Mouse (Mus musculus): Measurements from ENCODE around the gene Vps41.

The Vps41 gene

GRCm38 (mm10) chr13:18717185-18717584 is at the start of gene Vps41:
Vps41 (plus strand) TSS chr13:18717286.
- peak; percentile 39 to 54 for DNase-seq (ENCODE audit: low read depth in 1 of 2, low spot score in 2 of 2)

DNA sequence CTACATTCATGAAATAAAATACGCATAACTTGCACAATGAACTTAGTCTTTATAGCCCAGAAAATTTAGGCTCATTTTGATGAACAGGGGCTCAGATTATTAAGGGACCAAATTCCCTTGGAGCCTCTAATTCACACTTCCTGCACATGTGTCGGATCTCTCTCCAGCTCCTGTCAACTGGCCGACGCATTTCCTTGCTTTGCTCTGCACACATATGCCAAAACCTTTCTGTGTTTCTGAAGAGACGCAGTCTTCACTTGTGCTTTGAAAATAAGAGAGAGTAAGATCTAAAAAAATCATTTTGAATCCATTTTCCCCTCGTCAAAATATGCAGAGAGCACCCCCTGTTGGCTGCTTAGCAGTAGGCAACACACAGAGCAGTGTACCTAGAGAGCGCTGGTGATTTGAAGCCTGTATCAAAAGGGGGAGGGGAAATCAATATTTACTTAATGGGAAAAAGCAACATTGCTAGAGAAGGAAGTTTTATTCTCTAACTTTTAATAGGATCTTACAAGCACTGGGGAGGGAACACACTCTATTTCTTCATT is 18.5 kb upstream of the Vps41 start:
- no peak for DNase-seq (ENCODE audit: low read depth in 1 of 2, low spot score in 2 of 2)

DNA sequence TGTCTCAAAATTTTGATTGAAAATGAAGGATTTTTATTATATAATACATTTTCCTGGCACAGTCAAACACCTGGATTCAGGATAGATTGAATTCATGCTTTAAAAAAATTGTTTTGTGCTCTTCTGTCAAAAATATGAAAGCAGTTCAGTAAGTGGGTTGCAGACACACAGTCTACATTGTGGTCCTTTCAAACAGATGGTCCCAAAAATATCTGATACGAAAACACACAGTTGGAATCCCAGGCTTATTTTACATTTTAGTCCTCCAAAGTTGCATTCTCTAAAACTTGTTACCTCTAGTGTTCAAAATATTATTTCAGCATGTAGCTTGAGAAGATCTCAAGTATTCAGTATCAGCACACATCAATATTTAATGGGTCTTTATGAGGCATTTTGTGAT is 5.4 kb upstream of the Vps41 start:
- no peak for DNase-seq (ENCODE audit: low read depth in 1 of 2, low spot score in 2 of 2)

DNA sequence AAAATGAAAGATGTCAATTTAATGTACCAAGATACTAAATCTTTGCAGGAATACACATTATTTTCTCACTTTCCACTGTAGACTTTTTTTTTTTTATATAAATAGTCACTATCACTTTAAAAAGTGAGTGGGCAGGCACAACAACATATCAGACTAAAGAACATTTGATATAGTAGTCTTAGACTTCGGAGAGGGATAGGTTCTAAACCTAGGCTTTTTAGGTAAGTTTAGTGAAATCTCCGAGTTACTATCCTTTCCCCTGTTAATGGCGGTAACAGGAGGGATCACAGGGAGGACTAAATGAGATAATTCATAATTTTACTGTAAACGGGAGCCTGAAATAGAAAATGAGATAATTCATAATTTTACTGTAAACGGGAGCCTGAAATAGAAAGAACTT is 379 bp upstream of the Vps41 start:
- DNase-seq (ENCODE audit: low read depth in 1 of 2, low spot score in 2 of 2), result no peak

DNA sequence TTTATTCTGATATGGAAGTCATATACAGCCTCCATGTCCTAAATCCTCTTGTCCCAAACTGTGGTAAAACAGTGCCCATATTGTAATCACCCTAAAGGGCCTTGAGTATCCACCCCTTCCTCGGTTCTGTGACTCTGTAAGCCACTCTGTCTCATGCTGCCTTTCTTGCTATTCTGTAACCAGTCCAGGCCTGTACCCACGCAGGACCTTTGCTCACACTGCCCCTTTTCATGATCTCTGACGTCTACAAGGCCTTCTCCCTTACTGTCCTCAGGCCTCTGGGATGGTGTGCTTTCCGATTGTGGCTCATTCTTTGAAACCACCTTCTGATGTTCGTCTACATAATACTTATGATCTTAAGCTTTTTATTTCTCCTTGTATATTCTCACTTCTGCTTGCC is 1.4 kb downstream of the Vps41 start:
- DNase-seq (ENCODE audit: low read depth in 1 of 2, low spot score in 2 of 2), result no peak

- no peak for DNase-seq (ENCODE audit: low read depth in 1 of 2, low spot score in 2 of 2)
Observed at GRCm38 (mm10) chr13:18730666-18731065, 13.6 kb downstream of the Vps41 start.

DNA sequence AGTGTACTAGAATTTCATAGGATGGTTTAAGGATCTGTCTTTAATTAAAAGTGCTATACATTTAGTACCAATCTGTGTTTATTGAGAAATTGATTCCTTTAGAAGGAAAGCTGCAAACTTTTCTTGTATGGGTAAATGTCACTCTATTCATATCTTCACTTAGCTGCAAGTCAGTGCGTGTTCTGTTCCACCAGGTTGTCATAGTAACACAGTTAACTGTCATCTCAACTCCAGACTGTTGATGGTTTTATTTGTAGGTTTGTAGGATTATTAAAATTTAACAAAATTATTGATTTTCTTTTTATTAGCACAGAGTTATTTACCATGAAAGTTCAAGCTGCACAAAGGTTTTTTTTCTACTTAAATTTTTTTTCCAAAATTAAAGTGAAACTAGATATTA is 19.5 kb downstream of the Vps41 start:
- DNase-seq (ENCODE audit: low read depth in 1 of 2, low spot score in 2 of 2), result no peak

DNA sequence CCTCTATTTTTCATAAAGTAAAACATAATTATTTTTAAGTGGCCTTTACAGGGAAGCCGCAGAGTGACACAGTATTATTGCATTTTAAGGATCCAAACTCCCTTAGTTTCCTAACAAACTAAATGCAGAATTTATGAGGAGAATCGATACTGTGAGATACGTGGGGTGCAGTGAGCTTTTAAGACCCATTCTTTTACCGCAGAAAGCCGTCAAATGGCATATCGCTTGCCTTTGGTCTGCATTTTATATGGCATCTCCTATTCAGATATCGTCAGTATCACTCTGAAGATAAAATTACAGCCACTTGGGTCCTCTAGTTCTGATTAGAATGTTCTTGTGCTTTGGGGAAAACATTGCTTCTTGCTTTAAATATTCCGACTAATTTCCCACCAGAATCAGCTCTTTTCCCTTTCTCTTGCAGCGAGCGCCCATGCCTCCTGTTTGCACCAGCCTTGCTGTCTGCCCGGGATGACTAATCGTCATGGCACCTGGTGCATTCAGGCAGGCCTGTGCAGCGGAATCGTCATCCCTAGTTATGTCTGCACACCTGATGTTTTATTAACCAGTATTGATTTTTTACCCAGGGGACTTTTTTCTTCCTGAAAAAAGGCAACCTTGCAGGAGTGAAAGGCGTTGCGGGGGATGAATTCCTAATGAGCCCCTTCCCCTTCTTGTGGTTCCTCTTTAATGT is 26.6 kb downstream of the Vps41 start:
- DNase-seq (ENCODE audit: low read depth in 1 of 2, low spot score in 2 of 2), result no peak

- DNase-seq (ENCODE audit: low read depth in 1 of 2, low spot score in 2 of 2), result no peak
Observed at GRCm38 (mm10) chr13:18744266-18744652, 27.2 kb downstream of the Vps41 start.

- no peak for DNase-seq (ENCODE audit: low read depth in 1 of 2, low spot score in 2 of 2)
Observed at GRCm38 (mm10) chr13:18757958-18758357, 40.9 kb downstream of the Vps41 start.

DNA sequence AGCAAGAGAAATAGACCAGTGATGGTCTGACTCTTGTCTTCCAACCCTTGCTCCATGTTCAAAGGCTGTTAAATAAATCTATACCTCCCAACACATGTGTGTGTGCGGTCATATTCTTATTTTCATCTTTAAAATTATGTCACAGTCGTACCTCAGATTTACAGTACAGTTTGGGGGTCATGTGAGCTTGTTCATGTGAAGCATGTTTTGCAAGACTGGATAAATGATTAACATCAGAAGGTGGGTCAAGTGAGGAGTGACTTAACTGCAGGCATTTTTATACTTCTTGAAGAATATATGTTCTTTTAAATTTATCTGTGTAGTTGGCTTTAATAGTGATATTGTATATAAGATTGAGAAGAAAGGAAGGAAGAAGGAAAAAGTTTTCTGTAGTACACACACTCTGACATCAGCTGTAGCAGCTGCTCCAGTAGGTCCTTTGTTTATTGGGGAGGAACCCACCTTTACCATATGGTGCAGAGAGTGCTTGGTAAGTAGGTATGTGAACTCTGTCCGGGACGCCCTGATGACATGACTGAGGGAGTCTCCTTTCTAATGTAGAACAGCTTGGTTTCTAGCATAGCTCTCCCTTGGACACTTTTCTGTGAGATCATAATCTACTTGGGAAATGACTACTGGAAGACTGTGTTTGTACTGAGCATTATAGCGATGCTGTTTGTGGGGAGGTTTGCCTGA is 42.4 kb downstream of the Vps41 start:
- DNase-seq (ENCODE audit: low read depth in 1 of 2, low spot score in 2 of 2), result no peak

- DNase-seq (ENCODE audit: low read depth in 1 of 2, low spot score in 2 of 2), result no peak
Observed at GRCm38 (mm10) chr13:18761452-18761851, 44.4 kb downstream of the Vps41 start.

DNA sequence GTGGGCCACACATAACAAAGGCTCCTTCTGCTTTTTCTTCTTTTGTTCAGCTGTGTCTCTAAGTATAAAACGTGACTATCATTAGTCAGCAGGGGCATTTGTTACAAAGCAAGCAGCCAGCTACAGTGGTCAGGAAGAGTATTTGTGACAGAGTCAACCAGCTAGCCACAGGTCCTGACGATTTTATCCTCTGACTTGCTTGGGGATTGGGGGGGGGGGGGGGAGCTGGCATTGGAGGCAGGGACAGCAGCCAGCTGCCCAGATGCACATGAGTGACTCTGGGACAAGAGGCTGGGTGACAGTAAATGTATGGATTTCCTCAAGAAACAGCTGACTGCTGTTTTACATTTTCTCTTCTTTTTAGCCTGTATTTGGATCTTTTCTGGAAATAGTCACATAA is 50.8 kb downstream of the Vps41 start:
- DNase-seq (ENCODE audit: low read depth in 1 of 2, low spot score in 2 of 2), result no peak

DNA sequence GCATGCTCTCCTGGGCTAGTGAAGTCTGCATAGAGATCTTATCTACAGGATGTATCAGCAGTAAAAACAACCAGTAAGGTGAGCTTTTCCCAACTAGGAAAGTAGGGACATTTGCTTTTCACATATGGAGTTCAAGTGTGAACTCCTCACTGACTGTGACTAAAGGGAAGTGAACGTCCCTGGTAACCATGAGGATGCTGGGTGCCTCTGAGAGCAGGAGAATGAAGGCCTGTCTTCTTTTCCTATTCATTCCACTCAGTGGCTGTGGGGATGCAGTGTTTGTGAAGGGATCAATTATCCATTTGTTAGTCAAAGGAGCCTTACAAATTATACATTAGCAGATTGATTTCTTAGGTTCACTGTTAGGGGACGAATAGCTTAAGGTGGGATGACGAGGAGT is 51.4 kb downstream of the Vps41 start:
- DNase-seq (ENCODE audit: low read depth in 1 of 2, low spot score in 2 of 2), result no peak

DNA sequence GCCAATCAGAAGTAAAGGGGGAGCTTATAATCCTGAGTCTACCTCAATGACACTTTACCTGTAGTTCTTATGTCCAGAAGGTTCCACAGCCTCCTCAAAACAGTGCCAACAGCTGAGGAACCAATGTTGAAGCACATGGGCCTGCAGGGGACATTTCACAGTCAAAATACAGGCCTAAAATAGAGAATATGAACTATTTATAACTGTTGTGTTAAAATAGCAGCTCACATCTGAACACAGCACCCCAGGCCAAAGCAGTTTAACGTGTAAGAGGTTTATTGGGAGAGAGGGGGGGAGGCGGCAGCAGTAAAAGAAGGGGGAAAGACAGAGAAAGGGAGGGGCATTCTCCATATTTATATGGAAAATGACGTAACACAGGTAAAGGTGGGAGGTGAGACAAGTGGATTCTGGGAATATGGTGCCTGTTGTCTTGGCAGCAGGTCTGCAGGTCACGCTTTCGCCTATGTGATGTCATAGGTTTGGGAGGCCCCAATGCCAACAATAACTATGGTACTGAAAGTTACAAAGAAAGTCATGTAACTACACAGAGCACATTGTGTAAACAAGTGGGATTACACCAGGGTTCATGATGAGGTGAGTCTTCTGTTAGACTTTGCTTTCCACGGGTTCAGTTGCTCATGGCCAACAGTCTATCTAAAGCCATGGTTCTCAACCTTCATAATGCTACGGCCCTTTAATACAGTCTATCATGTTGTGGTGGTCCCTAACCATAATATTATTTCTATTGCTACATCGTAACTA is 56.5 kb downstream of the Vps41 start:
- DNase-seq (ENCODE audit: low read depth in 1 of 2, low spot score in 2 of 2), result no peak

DNA sequence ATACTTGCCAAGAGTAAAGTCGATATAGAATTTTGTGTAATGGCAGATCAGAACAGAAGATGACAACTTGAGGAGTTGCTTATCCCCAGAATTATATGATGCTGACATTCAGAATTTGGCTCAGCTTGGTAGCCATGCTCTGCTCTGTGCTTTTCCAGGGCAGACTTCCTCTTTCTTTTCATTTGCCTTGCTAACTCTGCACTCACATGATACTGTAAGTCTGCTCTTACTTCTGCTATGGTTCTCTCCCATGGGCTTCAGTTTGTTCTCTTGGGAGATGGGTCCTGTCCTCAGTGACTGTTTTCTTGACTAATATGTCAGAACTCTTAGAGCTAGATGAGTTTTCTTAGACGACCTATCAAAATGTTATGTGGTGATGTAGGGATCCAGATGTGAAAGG is 64.2 kb downstream of the Vps41 start:
- DNase-seq (ENCODE audit: low read depth in 1 of 2, low spot score in 2 of 2), result no peak

GRCm38 (mm10) chr13:18785702-18786101 is 68.6 kb downstream of the Vps41 start:
- DNase-seq (ENCODE audit: low read depth in 1 of 2, low spot score in 2 of 2), result no peak

DNA sequence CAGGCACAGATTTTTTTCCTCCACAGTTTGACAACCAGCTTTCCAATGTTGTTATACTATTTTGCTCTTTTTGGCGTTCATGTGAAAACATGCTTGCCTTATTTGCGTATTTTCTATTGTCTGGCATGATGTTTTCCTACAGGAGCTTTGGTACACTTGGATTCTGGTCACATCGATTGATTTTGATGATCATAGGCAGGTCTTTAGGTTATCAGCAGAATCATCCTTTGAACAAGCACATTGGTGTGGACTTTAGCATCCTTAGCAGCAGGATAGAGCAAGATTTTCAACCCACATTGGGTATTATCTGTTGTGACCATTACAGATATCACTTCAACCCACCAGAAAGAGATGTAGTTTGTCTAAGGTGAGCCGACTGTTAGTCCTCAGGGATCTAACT is 71.0 kb downstream of the Vps41 start:
- DNase-seq (ENCODE audit: low read depth in 1 of 2, low spot score in 2 of 2), result no peak

- no peak for DNase-seq (ENCODE audit: low read depth in 1 of 2, low spot score in 2 of 2)
Observed at GRCm38 (mm10) chr13:18788689-18789088, 71.6 kb downstream of the Vps41 start.

GRCm38 (mm10) chr13:18789662-18790061 is 72.6 kb downstream of the Vps41 start:
- no peak for DNase-seq (ENCODE audit: low read depth in 1 of 2, low spot score in 2 of 2)

DNA sequence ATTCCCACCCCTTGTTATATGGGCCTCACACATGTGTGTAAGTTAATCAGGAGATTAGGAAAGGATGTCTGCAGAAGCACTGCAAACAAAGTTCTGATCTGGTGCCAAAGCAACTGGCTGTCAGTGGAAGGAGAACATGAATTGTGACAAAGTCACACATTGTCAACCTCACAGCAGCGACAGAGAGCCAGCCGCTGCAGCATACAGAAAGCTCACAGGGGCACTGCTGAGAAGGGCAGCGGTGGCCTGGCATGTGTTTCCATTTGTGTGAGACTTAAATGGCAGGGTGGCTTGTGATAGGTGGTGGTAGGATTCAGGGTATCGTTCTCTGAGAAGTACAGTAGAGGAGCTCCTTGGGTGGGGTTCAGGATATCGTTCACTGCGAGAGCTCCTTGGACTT is 73.0 kb downstream of the Vps41 start:
- no peak for DNase-seq (ENCODE audit: low read depth in 1 of 2, low spot score in 2 of 2)

GRCm38 (mm10) chr13:18791314-18791713 is 74.2 kb downstream of the Vps41 start:
- no peak for DNase-seq (ENCODE audit: low read depth in 1 of 2, low spot score in 2 of 2)
